Mouse (Mus musculus) adipocyte (in vitro differentiated cells): ENCODE results near the gene AC140267.1.
A peak's percentile ranks its signal among the peaks of the same experiment; 100 is the strongest.

ENCODE experiments used
- DNase-seq: peaks from one replicate; pipeline ENCODE4 v3.0.0-alpha.2; 2016; ENCODE audit warnings: low spot score

AC140267.1 gene

DNA sequence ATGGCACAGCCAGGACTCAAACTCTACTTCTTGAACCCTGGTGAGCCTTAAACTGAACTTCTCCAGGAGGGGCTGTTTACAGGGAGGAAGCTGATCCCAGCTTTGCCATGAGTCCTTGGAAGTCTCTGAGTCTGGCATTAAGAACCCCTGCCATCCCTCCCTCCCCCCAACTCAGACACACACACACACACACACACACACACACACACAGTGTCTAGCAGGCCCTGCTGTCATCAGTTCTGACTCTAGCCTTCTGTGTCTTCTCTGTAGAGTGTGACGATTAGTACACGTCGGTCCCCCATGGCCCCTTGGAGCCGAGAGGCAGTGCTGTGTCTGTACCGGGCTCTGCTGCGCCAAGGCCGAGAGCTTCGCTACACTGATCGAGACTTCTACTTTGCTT lies at the start of gene AC140267.1:
AC140267.1 (plus strand) TSS at position 301 of the 400 bp plus-strand sequence.
- DNase-seq, result no peak

DNA sequence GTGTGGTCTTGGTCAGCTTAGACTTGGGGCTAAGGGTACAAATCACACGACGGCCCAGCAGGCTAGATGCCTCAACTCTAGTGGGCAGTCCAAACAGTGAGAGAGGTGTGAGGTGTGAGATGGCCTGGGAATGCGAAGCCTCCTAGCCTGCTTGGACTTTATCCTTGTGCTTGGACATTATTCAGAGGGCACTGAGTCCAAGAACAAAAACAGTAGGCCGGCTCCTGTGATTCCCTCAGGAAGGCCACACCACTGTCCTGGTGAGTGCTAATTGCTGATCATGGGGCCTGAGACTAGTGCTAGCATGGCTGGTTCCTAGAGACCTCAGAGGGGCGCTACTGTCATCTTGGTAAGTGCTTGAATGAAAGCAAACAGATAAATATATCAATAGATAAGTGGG lies 46.7 kb upstream of the AC140267.1 start:
- no peak for DNase-seq

DNA sequence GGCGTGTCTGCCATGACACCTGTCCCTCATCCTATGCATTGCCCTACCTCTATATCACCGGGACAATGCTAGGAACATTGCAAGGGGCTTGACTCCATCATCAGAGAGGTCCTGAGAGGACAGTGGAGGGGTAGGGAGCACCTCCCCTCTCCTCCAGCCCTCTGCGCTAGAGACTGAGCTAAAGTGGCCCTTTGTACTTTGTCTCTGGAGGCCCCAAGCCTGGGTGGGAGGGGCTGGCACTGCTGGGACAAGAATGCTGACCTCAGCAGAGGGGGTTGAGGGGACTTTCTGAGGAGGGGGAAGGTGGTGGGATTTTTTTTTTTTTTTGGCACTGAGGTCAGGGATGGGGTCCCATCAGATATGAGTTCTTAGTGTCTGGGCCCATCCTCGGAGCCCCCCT lies 45.6 kb upstream of the AC140267.1 start:
- no peak for DNase-seq

DNA sequence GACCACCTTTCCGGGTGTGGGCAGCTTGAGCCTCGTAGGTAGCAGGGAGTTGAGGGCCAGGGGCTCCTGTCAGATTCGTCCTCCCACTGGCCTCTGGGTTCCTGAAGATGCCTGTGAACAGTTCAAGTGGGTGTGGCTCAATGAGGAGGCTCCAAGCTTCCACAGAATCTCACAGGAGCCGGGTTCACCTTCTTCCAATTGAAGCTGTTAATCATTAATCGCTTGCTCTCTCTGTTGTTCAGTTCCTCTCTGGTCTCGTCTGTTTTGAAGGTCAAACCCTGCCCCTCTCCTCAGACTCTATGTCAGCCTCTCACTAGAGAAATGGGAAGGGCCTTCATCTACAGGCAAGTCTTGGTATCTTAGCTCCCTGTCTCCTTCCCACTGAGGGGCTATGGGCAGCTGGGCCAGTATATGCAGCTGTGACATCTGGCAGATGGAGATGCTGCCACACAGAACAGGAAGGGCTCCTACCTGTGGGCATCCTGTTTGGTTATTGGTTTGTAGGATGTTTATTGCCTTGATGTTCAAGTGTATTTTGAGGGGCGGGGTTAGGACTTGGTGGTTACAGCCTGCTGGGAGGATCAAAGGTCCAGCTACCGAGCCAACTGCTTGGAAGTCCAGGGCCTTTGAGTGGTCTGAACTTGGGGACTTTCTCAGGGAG lies 43.9 kb upstream of the AC140267.1 start:
- DNase-seq, result no peak

DNA sequence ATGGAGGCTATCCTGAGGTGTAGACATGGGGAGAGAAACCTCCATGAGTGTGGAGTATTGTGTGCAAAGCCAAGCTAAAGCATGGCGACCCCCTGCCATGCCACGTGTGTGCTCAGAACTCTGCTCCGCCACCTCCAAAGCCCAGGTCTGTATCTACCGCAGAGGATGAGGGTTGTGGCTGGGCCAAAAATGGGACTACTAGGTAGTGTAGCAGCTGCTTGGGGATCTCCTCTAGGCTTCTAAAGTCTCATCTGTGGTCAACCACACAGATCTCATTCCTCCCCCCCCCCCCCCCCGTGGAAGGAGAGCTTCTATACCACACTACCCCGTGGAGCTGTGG lies 43.4 kb upstream of the AC140267.1 start:
- DNase-seq, result no peak

DNA sequence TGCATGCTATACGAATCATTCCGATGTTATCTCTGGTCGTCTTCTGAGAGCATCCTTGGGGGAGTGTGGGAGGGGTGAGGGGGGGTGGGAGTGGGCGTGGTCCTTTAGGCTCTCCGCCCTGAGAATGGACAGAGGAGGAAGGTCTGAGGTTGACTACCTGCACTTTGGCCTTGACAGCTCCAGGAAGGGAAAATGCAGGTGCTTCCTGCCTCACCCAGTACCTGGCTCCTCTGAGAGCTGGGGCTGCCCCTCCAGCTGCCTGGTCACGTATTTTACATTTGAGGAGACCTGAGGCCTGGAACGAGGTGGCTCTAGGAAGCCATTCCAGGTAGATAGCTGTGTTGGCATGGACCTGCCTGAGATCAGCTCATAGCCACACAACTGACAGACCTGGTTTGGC lies 42.8 kb upstream of the AC140267.1 start:
- DNase-seq, result no peak

DNA sequence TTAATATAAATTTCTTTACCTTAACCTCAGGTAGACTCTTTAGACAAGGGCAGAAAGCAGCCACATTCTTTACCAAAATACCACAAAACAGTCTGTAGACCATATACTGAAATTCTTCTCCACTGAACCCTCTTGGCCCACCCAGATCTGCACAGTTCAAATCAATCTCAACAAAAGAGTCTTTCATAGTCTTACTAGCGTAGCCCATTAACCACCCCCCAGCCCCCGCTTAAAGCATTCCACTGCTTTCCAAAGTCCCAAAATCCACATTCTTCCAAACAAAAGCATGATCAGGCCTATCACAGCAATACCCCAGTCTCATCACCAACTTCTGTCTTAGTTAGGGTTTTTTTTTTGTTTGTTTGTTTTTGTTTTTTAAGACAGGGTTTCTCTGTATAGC lies 36.1 kb upstream of the AC140267.1 start:
- DNase-seq, result no peak

DNA sequence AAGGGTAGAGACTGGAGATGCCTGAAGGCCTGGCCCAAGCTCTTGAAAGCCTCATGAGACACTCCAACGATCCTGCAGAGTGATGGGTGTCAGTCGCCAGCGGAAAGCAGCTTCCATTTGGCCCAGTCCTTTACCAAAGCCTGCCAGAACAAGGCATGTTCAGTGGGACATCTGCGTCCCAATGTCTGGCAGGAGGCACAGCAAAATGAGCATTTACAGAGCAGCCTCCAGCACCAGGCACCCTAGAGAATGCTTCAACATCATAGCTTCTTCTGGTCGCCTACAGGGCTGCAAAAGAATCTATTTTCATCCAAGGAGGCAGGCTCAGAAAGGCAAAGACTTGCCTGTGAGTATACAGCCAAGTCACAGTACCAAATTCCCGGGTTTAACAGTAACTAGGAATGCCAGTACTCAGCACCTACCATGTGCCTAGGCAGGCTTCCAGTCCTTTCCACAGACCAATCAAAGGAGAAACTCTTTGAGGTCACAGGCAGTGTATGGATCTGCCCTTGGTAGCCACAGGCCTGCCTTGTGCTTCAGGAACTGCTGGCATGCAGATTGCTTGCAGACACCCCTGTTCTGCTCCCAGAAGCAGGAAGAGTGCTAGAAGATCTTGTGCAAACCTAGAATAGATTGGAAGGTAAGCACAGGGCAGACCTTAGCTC lies 33.4 kb upstream of the AC140267.1 start:
- peak; percentile 14 for DNase-seq

DNA sequence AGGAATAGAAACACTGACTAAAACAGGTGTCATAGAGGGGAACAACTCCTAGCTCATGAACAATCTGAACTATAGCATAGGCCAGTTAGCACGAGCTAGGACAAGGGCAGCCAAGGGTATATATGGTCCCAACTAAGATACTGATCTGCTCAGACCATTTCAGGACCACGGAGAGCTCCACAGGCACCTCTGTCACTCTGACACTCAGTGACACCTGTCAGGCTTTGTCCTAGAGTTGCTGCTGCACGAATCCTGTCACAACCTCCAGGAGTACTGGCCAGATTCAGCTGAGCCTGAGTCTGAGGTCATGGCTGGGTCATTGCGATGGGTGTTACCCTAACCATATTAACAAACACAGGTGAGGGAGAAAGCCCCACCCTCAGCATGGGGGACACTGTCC lies 32.2 kb upstream of the AC140267.1 start:
- peak; percentile 10 for DNase-seq

DNA sequence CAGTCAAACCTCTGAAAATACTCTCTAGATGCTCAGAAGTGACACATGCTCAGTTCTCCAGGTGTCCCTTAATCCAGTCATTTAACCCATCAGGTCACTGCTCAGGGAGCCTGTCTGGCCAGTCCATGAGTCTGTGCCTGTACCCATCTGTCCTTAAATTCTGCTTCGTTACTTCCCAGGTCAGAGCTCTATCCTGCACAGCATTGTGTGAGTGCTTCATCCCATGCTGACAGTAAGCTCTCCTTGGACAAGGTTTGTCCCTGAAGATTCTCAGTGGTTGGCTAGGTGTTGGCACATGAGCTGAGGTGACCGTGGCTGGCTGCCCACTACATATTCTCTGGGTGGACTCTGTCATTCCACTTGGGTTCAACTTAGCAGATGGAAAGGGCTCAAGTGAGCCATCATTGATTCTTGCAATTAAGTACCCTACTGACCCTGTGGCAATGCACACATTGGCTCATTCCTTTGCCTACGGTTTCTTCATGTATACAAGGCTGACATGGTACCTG lies 29.5 kb upstream of the AC140267.1 start:
- no peak for DNase-seq

DNA sequence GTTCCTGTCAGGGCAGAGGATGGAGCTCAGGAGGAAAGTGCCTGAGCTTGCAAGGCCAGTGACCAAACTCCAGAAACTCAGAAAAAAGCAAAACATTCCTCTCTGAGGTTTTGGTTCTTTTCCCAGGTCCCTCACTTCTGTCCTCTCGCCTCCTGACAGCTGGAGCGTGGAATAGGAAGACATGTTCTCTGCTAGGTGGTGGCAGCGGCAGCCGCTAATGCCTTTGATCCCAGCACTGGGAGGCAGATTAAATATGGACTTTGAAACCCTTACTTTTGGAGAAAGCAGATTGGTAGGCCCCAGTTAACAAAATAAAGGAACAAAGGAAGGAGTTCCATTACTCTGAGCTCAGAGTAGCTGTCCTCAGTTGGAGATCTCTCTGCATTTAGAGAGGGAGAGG lies 27.2 kb upstream of the AC140267.1 start:
- DNase-seq, result no peak

DNA sequence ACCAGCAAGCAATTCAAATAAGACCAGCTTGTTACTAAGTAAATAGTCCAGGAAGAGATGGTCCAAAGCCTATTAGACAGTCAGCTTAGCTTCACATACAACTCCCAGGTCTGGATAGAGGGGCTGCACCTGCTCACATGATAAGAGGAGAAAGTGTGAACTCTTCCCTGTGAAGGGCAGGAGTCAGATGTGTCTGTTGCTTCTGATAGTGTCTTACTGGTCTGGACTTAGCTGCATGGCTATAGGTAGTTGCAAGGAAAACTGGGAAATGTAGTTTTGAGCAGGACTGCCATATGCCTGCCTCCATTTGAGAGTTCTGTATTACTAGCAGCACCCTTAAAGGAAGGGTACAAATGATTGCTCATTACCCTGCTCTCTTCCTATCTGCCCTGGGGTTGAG lies 21.9 kb upstream of the AC140267.1 start:
- DNase-seq, result no peak

DNA sequence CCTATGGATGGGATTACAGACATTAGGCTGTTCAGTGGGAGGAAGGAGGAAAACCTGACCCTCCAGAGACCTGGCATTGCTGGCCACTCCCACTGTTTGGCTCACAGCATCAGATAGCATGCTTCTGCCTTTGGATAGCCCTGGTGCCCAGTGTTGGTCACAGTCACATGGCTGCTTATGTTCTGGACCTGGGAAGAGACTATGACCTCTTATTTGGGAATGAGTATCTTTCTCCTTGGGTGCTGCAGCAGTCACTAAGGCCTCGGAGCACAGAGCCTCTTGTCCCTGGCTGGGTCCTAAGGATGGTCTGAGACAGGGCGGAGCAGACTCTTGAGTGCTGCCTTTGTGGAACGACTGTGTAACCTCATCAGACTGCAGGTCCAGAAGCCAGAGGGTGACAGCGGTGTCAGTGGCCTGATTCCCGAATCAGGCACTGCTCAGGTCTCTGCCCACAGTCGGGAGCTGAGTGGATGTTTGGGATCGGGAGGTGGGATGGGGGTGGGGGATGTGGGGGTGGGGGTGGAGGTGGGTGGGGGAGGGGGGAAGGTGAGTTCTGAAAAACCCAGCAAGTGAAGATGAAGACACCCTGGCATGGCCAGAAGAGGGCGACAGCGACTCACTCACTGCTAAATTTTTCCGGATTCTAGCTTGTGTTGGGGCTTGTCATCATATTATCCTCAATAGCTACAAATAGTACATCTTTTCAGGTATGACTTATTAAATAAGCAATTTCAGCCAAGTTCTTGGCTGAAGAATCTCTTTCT lies 19.7 kb upstream of the AC140267.1 start:
- no peak for DNase-seq

DNA sequence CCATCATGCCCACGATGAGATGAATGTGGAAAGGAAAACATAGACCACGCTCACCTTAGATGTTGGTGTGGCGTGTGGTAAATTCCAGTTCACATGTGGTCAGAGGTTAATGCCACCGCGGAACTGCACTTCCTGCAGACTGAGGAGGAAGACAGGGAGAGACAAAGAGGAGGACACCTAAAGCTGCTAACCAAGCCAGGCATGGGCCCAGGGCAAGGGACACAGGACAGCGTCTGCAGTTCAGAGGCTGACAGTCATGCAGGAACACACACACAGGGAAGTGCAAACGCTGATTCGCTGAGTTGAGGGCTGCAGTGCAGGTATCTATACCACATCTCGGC lies 19.2 kb upstream of the AC140267.1 start:
- DNase-seq, result no peak

DNA sequence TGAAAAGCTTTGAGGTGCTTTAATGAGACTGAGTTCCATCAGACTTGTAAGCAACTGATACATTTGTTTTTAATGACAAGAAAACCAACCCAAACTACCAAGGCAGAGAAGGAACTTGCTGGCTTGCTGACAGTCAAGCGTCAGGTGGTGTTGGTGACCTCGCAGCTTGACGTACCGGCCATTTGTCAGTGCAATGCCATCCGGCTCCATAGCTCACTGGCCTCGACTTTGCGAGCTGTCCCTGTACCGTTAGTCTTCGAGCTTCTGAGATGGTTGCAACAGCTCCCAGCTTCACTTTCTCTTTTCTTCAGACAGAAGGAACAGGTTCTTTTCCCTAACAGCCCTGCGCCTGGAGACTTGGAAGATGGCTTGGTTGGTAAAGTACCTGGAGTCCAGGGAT lies 18.2 kb upstream of the AC140267.1 start:
- no peak for DNase-seq

DNA sequence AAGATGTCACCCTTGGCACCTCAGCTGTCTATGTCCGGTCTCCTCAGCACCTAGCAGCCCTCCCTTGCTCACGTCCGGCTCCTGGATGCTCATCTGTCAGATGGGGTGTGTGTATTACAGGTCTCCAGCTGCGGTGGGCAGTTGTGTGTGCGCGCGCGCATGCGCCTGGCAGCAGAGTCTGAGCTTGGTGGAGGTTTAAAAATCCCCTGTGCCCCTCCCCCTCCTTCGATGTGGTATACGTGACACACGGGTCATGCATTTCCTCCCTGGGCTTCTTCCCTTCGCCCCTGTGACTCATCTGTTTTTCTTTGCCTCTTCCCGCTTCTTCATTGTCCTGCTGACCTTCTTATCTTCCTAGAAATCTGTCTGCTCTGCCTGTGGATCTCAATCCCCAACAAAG lies 16.4 kb upstream of the AC140267.1 start:
- DNase-seq, result no peak

DNA sequence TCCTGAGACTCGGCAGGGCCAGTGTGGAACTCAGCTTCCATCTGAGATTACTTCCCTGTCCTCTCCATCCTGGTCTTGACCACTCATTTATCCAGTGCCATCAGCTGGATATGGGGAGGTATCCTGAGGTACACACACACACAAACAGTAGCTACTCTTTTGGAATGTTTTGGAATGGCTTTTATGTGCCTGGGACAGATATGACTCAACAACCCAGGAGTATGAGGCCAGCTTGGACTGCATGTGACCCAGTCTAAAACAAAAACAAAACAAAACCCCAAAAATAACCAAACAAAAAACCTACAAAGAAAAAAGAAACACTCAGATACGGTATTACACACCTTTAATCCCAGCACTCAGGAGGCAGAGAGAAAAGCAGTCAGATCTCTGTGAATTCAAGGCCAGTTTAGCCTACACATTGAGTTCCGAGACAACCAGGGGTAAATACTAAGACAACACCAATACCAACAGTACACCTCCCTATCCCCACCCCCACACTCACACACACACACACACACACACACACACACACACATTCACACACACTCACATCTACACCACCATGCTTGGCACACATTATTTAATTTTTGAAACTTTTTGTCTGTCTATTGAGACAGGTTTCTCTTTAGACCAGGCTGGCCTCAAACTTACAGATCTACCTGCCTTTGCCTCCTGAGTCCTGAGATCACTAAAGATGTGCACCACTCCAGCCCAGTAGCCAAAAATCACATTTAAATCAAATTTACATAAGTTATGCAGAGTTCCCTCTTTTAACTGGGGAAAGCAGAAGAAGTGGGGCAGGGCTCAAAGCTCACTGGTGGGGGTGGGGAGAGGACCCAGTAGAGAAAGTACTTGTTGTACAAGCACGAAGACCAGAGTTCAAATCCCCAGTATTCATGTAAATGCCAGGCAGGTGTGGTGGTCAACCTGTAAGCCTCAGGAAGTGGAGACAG lies 15.7 kb upstream of the AC140267.1 start:
- DNase-seq, result no peak

DNA sequence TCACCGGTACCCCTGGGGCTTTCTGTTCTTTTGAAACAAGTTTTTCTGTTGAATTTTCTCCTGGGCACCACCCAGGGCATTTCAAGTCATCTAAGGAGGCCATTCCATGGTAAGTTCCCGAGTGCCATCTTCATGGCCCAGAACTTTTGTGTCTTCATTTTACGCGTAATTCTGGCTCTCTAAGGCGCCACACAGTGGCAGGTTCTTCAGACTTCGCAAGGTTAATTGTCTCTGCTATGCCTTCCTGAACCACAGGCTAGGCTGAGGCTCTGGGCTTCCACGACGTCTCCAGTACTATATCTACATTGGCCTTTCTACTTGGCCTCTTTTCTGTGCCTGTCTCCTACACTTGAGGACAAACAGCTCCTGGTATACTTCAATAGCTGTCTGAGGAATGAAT lies 14.6 kb upstream of the AC140267.1 start:
- no peak for DNase-seq

DNA sequence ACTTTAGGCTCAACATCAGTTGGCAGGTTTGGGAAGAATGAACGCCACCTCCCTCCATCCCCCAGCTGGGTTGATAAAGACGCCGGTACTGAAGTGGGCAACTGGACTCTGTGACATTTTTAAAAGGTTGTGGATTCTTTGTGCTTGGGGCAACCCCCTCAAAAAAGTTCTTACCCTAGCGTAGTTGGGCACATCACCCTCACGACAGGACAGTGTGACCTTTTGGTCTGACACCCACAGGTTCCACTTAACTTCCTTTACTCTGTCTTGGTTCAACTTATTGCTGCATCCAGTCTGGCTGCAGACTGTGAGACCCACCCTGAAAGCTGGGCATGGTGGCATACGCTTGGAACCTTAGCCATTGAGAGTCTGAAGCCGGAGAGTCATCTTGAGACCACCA lies 11.9 kb upstream of the AC140267.1 start:
- DNase-seq, result no peak

DNA sequence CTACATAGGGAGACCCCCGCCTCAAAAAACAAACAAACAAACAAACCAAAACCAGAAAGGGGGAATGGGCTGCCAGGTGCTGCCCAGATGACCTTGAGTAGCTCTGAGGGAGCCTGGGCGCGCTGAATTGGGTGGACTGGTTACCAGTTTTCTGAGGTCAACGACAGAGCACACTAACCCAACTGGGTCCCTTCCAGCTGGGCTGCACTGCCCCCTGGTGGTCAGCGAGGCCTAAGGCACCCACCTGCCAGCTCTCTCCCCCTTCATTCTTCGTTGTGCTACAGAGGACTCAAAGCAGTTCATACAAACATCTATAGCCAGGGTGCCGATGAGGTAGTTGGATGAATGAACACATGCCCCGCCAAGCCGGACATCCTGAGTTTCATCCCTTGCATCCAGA lies 10.4 kb upstream of the AC140267.1 start:
- DNase-seq, result peak; percentile 76

DNA sequence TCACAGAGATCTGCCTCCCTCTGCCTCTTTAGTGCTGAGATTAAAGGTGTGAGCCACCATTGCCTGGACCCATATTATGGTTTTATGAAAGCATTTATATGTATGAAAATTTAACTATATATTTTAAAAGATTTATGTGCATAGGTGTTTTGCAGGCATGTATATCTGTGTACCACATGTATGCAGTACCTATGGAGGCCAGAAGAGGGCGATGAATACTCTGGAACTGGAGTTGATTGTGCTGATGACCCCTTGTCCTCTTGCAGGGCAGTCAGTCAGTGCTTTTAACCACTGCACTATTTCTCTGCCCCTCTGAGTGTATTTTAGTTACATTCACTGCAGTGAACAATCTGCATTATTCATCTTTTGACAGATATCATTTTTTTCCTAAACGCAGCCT lies 9.8 kb upstream of the AC140267.1 start:
- peak; percentile 51 for DNase-seq
